Mouse (Mus musculus) forebrain, embryonic 16.5 days (tissue): ENCODE measurements at regions not wholly inside any gene's neighbourhood (a gene's known extent, or its start where the extent isn't known, plus 50 kb on each side); places are given as distances from the start of the nearest gene placed in this dataset.

Experiments
- ATAC-seq: fragments of 200-750 bp; cut with Nextera tagmentation; 2 replicates; pipeline ENCODE4 v1.8.0; 2017; ENCODE audit warnings: mild to moderate bottlenecking, moderate library complexity
- H3K27ac ChIP-seq: fragments of 300-500 bp; sonication (generic); 2 replicates; pipeline ENCODE4 v1.5.1; 2014; ENCODE audit warnings: low read length, control low read depth
- H3K27me3 ChIP-seq: fragments of 300-500 bp; sonication (generic); replicated peaks from 2 replicates; pipeline ENCODE4 v1.6.1; 2014; ENCODE audit warnings: low read length; ENCODE audit not compliant: control insufficient read depth, insufficient read depth
- H3K36me3 ChIP-seq: fragments of 300-500 bp; sonication (generic); 2 replicates; pipeline ENCODE4 v1.6.1; 2014; ENCODE audit not compliant: control insufficient read depth, insufficient read depth
- H3K4me1 ChIP-seq: fragments of 300-500 bp; sonication (generic); replicated peaks from 2 replicates; pipeline ENCODE4 v1.6.1; 2014; ENCODE audit warnings: low read length; ENCODE audit not compliant: control insufficient read depth, insufficient read depth
- H3K4me2 ChIP-seq: fragments of 300-500 bp; sonication (generic); 2 replicates; pipeline ENCODE4 v1.6.1; 2014; ENCODE audit warnings: mild to moderate bottlenecking, low read length, control low read depth
- H3K4me3 ChIP-seq: fragments of 300-500 bp; sonication (generic); replicated peaks from 2 replicates; pipeline ENCODE4 v1.5.1; 2014; ENCODE audit warnings: mild to moderate bottlenecking, low read length, control low read depth
- H3K9ac ChIP-seq: fragments of 300-500 bp; sonication (generic); replicated peaks from 2 replicates; pipeline ENCODE4 v1.6.1; 2014; ENCODE audit warnings: low read depth, low read length, control low read depth
- H3K9me3 ChIP-seq: fragments of 300-500 bp; sonication (generic); 2 replicates; pipeline ENCODE4 v1.6.1; 2016; ENCODE audit warnings: low read length; ENCODE audit not compliant: control insufficient read depth
- WGBS: fragments of 180-500 bp; shearing (Covaris S2); extraction: QIAGEN DNeasy Blood & Tissue Kit; methylation state at CpG from one replicate; pipeline ENCODE4 v1.1.7; 2014; 5-methylcytosine and 5-hydroxymethylcytosine counted together

DNA sequence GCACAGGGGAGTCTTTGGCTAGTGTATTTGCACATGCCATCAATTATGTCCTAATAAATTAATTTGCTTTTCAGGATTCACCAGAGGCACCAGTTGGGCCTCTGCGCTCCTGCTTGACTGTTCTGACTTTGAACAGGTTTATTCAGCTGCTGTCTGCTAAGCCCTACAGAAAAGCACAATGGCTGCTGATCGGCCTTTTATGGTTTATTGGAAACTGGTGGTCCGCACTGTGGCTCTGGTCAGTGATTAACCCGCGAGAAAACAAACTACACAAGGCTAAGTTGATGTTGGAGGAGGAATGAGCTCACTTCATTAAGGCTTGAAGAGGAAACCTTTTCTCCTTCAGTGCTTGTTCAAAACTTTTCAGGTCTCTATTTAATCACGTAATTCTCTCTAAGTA lies 208.4 kb upstream of the Gpr101 start:
- Histone ChIP-seq H3K4me3 (no peak overlapping the region), H3K36me3 (no peaks in the 10 kb centered on the region), H3K4me1 (peaks cover 2% of the 10 kb centered on the region; the same call in 1 of the 2 replicates), H3K9me3 (no peaks in the 10 kb centered on the region), H3K27me3 (no peaks in the 10 kb centered on the region), H3K9ac (no peak overlapping the region), H3K27ac (no peak overlapping the region), H3K4me2 (no peak overlapping the region)
- peak; percentile 49 for ATAC-seq
- 24% methylated on average over 6 of the region's 6 CpGs for WGBS

DNA sequence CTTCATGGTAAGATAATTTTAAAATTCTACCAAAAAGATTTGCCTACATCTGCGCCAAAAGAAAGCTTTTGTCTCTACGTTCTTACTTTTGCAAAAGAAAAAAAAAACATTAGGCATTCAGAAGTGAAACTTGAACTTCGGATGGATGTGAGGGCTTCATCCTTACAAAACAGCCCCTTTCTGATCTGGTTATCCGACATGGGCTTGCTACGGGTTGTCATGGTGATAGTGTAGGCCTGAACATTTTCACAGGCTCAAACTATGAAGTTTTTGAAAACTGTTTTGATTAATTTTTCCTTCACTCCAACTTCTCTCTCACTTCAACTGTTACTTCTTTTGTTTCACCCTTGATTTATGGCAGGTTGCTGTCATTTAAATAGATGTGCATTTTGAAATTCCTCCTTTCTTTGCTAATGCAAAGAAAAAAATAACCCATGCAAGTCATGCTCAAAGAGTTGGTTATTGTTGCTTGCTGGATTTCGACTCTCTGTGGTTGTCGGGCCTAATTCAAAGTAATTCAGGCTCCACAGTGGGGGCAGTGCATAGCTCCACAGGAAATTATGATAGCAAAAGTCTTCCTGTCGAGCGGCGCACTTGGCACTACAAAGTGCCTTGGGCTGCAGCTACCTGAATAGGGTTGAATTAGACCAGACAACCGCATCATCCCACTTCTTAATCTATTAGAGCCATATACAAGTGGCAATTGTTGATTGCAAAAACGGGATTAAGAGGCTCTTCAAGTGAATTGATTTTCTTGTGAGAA lies 205.7 kb upstream of the Gpr101 start:
- ATAC-seq, result no peak
- no peak overlapping the region for H3K9ac ChIP-seq
- H3K36me3 ChIP-seq, result no peaks in the 10 kb centered on the region
- H3K4me2 ChIP-seq, result no peak overlapping the region
- WGBS, result 39% methylated on average over 12 of the region's 12 CpGs
- no peak overlapping the region for H3K4me3 ChIP-seq
- H3K4me1 ChIP-seq, result peaks cover 2% of the 10 kb centered on the region; the same call in 1 of the 2 replicates
- H3K9me3 ChIP-seq, result no peaks in the 10 kb centered on the region
- H3K27me3 ChIP-seq, result no peaks in the 10 kb centered on the region
- H3K27ac ChIP-seq, result no peak overlapping the region

DNA sequence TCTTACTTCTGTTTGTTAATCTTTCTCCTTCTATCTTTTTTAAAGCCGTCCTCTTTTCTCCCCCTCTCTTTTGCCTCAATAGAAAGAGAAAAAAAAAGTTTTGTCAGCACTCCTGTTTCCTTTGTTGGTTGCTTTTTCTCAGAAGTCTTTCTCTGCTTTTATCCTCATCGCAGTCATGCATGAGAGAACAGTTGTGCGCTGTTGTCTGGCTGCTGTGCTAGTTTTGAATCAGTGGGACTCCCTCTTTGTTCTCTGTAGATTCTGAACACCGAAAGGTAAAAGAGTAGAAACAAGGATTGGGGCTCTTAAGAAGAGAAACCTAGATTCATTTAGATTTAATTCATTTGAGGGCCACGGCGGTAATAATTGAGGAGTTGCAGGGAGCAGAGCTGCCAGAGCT lies 204.9 kb upstream of the Gpr101 start:
- Histone ChIP-seq H3K27ac (no peak overlapping the region), H3K4me1 (peaks cover 2% of the 10 kb centered on the region; the same call in 1 of the 2 replicates), H3K9me3 (no peaks in the 10 kb centered on the region), H3K36me3 (no peaks in the 10 kb centered on the region), H3K4me3 (no peak overlapping the region), H3K27me3 (no peaks in the 10 kb centered on the region), H3K9ac (no peak overlapping the region), H3K4me2 (no peak overlapping the region)
- no peak for ATAC-seq
- 29% methylated on average over 6 of the region's 6 CpGs for WGBS

DNA sequence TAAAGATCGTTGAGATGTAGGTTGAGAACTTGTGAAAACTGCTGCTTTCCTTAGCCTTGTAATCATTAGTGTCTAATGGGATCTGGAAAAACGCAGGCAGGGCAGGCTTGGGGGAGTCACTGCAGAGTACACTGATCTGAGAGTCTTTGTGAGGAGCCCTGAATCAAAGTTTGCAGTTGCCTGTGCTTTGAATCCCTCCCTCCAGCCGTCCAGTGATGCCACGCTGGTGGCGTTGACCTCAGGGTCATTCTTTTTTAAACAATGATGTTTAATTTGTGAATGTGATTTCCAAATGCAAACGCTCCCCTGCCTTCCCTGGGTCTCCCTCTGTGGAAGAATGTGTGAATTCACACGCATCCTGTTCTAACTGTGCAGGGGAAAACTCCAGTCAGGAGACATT lies 204.4 kb upstream of the Gpr101 start:
- H3K36me3 ChIP-seq, result no peaks in the 10 kb centered on the region
- no peak for ATAC-seq
- 32% methylated on average over 7 of the region's 7 CpGs for WGBS
- H3K9ac ChIP-seq, result no peak overlapping the region
- no peak overlapping the region for H3K27ac ChIP-seq
- no peak overlapping the region for H3K4me3 ChIP-seq
- no peaks in the 10 kb centered on the region for H3K9me3 ChIP-seq
- no peaks in the 10 kb centered on the region for H3K27me3 ChIP-seq
- H3K4me2 ChIP-seq, result no peak overlapping the region
- H3K4me1 ChIP-seq, result peaks cover 2% of the 10 kb centered on the region; the same call in 1 of the 2 replicates

- no peak overlapping the region for H3K27ac ChIP-seq
- no peak overlapping the region for H3K4me2 ChIP-seq
- no peak overlapping the region for H3K4me3 ChIP-seq
- no peak overlapping the region for H3K9ac ChIP-seq
- no peaks in the 10 kb centered on the region for H3K9me3 ChIP-seq
- 76% methylated on average over 3 of the region's 3 CpGs for WGBS
- peaks cover 2% of the 10 kb centered on the region; the same call in 1 of the 2 replicates for H3K4me1 ChIP-seq
- no peaks in the 10 kb centered on the region for H3K27me3 ChIP-seq
- no peak for ATAC-seq
- H3K36me3 ChIP-seq, result no peaks in the 10 kb centered on the region
Measured at GRCm38 (mm10) chrX:57706683-57707308, 203.2 kb upstream of the Gpr101 start.

DNA sequence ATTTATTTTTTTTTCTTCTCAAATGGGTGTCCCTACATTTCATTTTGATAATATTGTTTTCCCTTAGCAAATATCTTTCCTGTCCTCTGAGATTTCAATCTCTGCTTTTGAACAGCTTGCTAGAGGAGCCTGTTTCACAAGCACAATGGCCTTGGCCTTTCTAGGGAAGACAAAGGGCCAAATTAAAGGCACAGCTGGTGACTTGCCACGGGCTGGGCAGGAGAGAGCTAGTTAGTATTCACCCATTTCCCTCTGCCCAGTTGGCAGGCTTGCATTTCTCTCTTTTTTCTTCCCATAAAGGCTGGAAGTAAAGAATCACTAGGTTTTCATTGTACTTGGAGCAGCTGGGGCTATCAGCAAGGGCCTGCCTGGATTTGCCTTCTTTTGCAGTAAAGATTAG lies 188.9 kb upstream of the Gpr101 start:
- Histone ChIP-seq H3K4me2 (no peak overlapping the region), H3K9me3 (no peaks in the 10 kb centered on the region), H3K9ac (no peak overlapping the region), H3K36me3 (no peaks in the 10 kb centered on the region), H3K27ac (peak overlapping the region; percentile 23), H3K27me3 (no peaks in the 10 kb centered on the region), H3K4me1 (no peaks in the 10 kb centered on the region), H3K4me3 (no peak overlapping the region)
- 12% methylated on average over 1 of the region's 1 CpGs for WGBS
- ATAC-seq, result peak; percentile 85

DNA sequence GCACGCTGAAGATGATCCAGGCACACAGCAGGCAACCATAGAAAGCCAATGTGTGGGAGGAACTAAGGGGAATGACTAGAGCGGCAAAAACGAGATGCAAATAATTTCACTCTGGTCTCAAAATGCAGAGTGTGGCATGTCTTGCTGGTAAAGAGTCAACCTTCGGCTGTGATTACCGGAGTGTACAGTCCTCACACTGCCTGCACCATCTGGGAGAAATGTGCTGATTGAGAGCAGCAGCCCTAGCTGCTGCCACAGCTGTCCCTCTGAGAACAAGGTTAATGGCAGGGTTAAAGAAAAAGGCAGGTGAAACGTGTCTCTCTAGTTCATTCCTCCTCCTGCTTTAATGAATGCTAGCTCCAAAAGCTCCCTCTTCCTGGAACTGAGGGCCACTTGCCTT lies 173.2 kb upstream of the Gpr101 start:
- Histone ChIP-seq H3K4me3 (no peak overlapping the region), H3K9ac (no peak overlapping the region), H3K4me2 (no peak overlapping the region), H3K4me1 (no peaks in the 10 kb centered on the region), H3K27ac (no peak overlapping the region), H3K27me3 (no peaks in the 10 kb centered on the region), H3K9me3 (no peaks in the 10 kb centered on the region), H3K36me3 (no peaks in the 10 kb centered on the region)
- ATAC-seq, result no peak
- WGBS, result 48% methylated on average over 6 of the region's 6 CpGs

DNA sequence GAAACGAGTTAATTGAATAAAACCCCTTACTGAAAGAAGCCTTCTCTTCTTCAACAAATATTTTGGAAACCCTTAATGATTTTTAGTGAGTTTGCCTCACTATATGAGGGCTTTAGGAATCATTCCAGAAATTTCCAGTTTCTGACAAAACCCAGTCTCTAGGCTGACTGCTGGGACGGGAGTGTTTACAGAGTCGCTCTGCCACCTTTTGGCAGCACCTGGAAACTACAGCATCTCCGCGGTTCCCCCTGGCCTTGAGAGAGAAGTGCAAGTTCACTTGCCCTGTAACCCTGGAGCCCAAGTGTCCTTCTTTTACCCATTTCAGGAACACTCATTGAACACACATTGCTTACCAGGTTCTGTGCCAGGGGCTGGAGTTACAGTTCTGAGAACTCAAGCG lies 171.4 kb upstream of the Gpr101 start:
- no peak overlapping the region for H3K4me2 ChIP-seq
- H3K4me1 ChIP-seq, result no peaks in the 10 kb centered on the region
- no peak overlapping the region for H3K4me3 ChIP-seq
- no peaks in the 10 kb centered on the region for H3K36me3 ChIP-seq
- WGBS, result 23% methylated on average over 6 of the region's 6 CpGs
- no peak overlapping the region for H3K9ac ChIP-seq
- H3K27ac ChIP-seq, result no peak overlapping the region
- no peak for ATAC-seq
- no peaks in the 10 kb centered on the region for H3K9me3 ChIP-seq
- no peaks in the 10 kb centered on the region for H3K27me3 ChIP-seq

GRCm38 (mm10) chrX:57659571-57659970 lies 156.0 kb upstream of the Gpr101 start:
- ATAC-seq, result no peak
- H3K27ac ChIP-seq, result no peak overlapping the region
- WGBS, result 77% methylated on average over 3 of the region's 3 CpGs

More at GRCm38 (mm10) chrX:57659571-57659970, 156.0 kb upstream of the Gpr101 start:
- no peaks in the 10 kb centered on the region for H3K27me3 ChIP-seq
- H3K4me3 ChIP-seq, result no peak overlapping the region
- no peaks in the 10 kb centered on the region for H3K36me3 ChIP-seq
- no peaks in the 10 kb centered on the region for H3K4me1 ChIP-seq
- no peaks in the 10 kb centered on the region for H3K9me3 ChIP-seq
- H3K4me2 ChIP-seq, result no peak overlapping the region
- H3K9ac ChIP-seq, result no peak overlapping the region
